Mouse (Mus musculus) gastrocnemius, adult 2 months (tissue): ENCODE measurements around the gene Rad51b. TPM values are rescaled to one million over a fixed set of nuclear protein-coding genes. Genes with fewer than 3 reads are reported as not detected.

Source experiments
- DNase-seq: peaks from one replicate; pipeline ENCODE4 v3.0.0; 2022
- H3K27ac ChIP-seq: fragments of 200-600 bp; 2 replicates; pipeline ENCODE4 v1.8.1; 2022; ENCODE audit warnings: mild to moderate bottlenecking
- H3K4me3 ChIP-seq: fragments of 200-600 bp; 2 replicates; pipeline ENCODE4 v1.8.1; 2022; ENCODE audit warnings: mild to moderate bottlenecking, moderate library complexity
- CTCF ChIP-seq: fragments of 200-600 bp; IDR thresholded peaks from 2 replicates; pipeline ENCODE4 v1.8.1; 2022; ENCODE audit warnings: antibody characterized with exemption, mild to moderate bottlenecking, moderate library complexity
- intact Hi-C: fragments of 180-260 bp; cut with DNase I; formaldehyde crosslinking; loops from one replicate; pipeline ENCODE4 v1.15.1; 2025
- total RNA-seq, 2 experiments: library from RNA; stranded (reverse); gene quantifications; 2 replicates each; pipeline ENCODE4 v1.2.3; 2021

The Rad51b gene
- total RNA-seq, 2 experiments from 2014 or later, result 0.11 TPM; not detected in 1

- Histone ChIP-seq H3K4me3 (no peak overlapping the region), H3K27ac (no peak overlapping the region)
- DNase-seq, result no peak
- TF ChIP-seq CTCF, result no peak
- intact Hi-C loops, result no loop called here
Measured at GRCm38 (mm10) chr12:79854507-79854906, 557.4 kb downstream of the Rad51b start.

- intact Hi-C loops, result no loop called here
- no peak for TF ChIP-seq CTCF
- H3K4me3 ChIP-seq, result no peak overlapping the region
- peak; percentile 81 for DNase-seq
- H3K27ac ChIP-seq, result peak overlapping the region; percentile 75
Measured at GRCm38 (mm10) chr12:79856116-79856909, 559.2 kb downstream of the Rad51b start.

DNA sequence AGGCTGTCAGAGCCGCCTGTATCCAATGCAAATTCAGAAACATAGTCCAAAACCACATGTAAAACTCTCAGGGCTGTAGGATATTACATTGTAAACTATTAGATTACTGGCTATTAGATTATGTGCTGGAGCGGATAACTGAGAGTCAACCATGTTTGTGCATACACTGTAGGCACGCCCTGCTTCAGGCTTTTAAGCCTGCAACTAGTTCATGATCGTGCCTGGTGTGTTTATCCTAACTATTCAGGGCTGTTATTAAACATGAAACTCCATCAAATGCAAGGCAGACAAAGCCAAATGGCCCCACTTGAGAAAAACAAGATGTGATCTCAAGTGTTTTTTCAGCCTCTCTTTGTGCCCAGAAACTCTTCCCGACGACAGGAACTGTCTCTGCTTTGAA is 560.6 kb downstream of the Rad51b start:
- DNase-seq, result no peak
- intact Hi-C loops, result no loop called here
- TF ChIP-seq CTCF, result no peak
- Histone ChIP-seq H3K4me3 (no peak overlapping the region), H3K27ac (no peak overlapping the region)

DNA sequence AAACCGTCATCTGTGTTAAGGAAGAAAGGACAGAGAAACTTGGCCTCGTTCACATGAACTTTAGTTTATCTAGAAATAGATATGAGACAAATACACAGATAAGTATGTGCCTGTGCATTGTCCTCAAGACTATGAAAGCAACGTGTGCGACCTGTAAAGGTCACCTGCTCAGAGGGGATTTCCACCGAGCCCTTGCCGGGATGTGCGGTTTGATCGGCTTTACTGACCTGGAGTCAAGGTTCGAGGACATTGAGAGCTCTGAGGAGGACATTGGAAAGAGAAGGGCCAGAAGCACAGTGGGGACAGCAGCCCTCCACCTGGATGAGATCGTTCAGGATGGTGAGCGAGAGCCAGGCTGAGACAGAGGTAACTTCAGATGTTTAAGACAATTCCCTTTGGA is 561.3 kb downstream of the Rad51b start:
- Histone ChIP-seq H3K4me3 (no peak overlapping the region), H3K27ac (no peak overlapping the region)
- intact Hi-C loops, result no loop called here
- no peak for TF ChIP-seq CTCF
- DNase-seq, result no peak

GRCm38 (mm10) chr12:79859354-79860247 is 562.5 kb downstream of the Rad51b start:
- no peak for TF ChIP-seq CTCF
- no peak overlapping the region for H3K4me3 ChIP-seq
- intact Hi-C loops, result no loop called here
- H3K27ac ChIP-seq, result peak overlapping the region; percentile 83
- peak; percentile 65 for DNase-seq

DNA sequence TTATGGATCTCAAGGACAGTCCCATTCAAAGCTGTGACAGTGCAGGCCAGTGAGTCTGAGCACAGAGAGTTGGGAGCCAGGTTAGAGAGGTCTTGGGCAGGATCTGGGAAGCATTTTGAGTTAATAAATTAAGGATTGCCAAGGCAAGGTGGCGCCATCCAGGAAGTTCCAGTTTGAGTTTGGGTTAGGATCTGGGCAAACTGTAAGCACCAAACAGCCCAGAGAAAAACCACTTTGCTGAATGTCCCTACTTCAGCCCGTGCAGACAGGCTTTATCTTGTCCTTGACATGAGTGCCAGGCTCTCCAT is 563.1 kb downstream of the Rad51b start:
- H3K4me3 ChIP-seq, result no peak overlapping the region
- intact Hi-C loops, result no loop called here
- no peak for TF ChIP-seq CTCF
- peak overlapping the region; percentile 83 for H3K27ac ChIP-seq
- no peak for DNase-seq

Other genes starting within 250 kb of the Rad51b start
- 1 to 10 TPM; 2.0 to 2.3 TPM for gene Pigh, start 207.6 kb upstream of the Rad51b start, total RNA-seq
- gene Arg2, start 166.5 kb upstream of the Rad51b start, total RNA-seq, result not detected
- 10 to 100 TPM; 72.1 to 88.9 TPM for gene Vti1b, start 124.6 kb upstream of the Rad51b start, total RNA-seq
- gene Rdh11, start 105.0 kb upstream of the Rad51b start, total RNA-seq, result 1 to 10 TPM; 2.0 to 2.6 TPM
- under 1 TPM in 1 of 2 experiments, not detected in 1; 0.20 TPM for gene Rdh12, start 88.4 kb upstream of the Rad51b start, total RNA-seq
- 10 to 100 TPM; 14.4 to 14.8 TPM for gene Zfyve26, start 978 bp upstream of the Rad51b start, total RNA-seq